Mouse (Mus musculus) heart, embryonic 16.5 days (tissue): ENCODE data around the gene Dclk2. TPM values are rescaled to one million over a fixed set of nuclear protein-coding genes. Genes with fewer than 3 reads are reported as not detected.

Experiments used
- ATAC-seq: fragments of 200-750 bp; cut with Nextera tagmentation; replicated peaks from 2 replicates; pipeline ENCODE4 v1.8.0; 2017; ENCODE audit warnings: moderate number of reproducible peaks; ENCODE audit not compliant: insufficient read depth, low FRiP score; ENCODE audit errors: extremely low read depth
- H3K27ac ChIP-seq: fragments of 300-500 bp; sonication (generic); 2 replicates; pipeline ENCODE4 v1.5.1; 2014; ENCODE audit warnings: mild to moderate bottlenecking, low read length, control low read depth, moderate library complexity
- H3K27me3 ChIP-seq: fragments of 300-500 bp; sonication (generic); 2 replicates; pipeline ENCODE4 v1.6.1; 2014; ENCODE audit warnings: low read length, mixed read lengths; ENCODE audit not compliant: control insufficient read depth, insufficient read depth
- H3K36me3 ChIP-seq: fragments of 300-500 bp; sonication (generic); 2 replicates; pipeline ENCODE4 v1.6.1; 2014; ENCODE audit not compliant: control insufficient read depth, insufficient read depth
- H3K4me1 ChIP-seq: fragments of 300-500 bp; sonication (generic); 2 replicates; pipeline ENCODE4 v1.6.1; 2014; ENCODE audit warnings: low read length, mixed read lengths; ENCODE audit not compliant: control insufficient read depth, insufficient read depth
- H3K4me2 ChIP-seq: fragments of 300-500 bp; sonication (generic); 2 replicates; pipeline ENCODE4 v1.6.1; 2014; ENCODE audit warnings: low read depth, mild to moderate bottlenecking, control low read depth, low read length
- H3K4me3 ChIP-seq: fragments of 300-500 bp; sonication (generic); 2 replicates; pipeline ENCODE4 v1.5.1; 2014; ENCODE audit warnings: mild to moderate bottlenecking, control low read depth, low read length
- H3K9ac ChIP-seq: fragments of 300-500 bp; sonication (generic); 2 replicates; pipeline ENCODE4 v1.6.1; 2014; ENCODE audit warnings: low read length, control low read depth
- H3K9me3 ChIP-seq: fragments of 300-500 bp; sonication (generic); replicated peaks from 2 replicates; pipeline ENCODE4 v1.6.1; 2016; ENCODE audit warnings: low read length; ENCODE audit not compliant: control insufficient read depth
- WGBS: fragments of 180-500 bp; shearing (Covaris S2); extraction: QIAGEN DNeasy Blood & Tissue Kit; methylation state at CpG from one replicate; pipeline ENCODE4 v1.1.7; 2014; 5-methylcytosine and 5-hydroxymethylcytosine counted together
- polyA plus RNA-seq: library from polyadenylated mRNA; unstranded; fragments of >200 nt; fragmentation: Nextera tagmentation; extraction: Ambion mirVana; gene quantifications from 2 replicates; pipeline ENCODE4 v1.2.1, GENCODE M21; 2015

Gene Dclk2
- polyA plus RNA-seq, 1 experiment from 2014 or later, result 4.5 TPM

DNA sequence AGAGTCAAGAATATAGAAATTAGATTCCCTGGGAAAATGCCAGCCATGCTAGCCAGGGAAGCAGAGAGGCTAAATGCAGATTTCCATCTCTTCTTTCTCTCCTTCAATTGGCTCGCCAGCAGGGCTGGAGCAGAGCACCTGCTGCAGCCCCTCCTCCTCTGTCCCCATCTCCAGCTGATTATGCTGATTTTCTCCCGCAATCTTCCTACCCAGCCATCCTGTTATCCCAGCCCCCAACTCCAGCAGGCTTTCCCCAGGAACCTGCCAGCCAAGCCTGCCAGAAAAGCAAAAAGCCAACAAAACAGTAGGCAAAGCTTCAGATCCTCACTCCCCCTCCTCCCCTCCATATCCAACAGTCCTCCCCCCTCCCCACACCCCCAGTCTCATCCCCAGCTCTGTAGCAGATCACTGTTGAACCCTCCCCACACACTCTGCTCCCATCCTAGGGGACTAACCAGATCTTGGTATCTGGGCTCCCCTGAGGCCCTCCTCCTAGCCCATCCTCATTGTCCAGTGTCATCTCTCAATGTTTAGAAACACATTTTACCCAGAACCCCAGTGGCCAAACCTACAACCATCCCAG is 15.7 kb upstream of the Dclk2 start:
- no peak for ATAC-seq
- H3K4me1 ChIP-seq, result no peaks in the 10 kb centered on the region
- H3K27ac ChIP-seq, result no peak overlapping the region
- no peak overlapping the region for H3K4me2 ChIP-seq
- H3K4me3 ChIP-seq, result no peak overlapping the region
- H3K36me3 ChIP-seq, result no peaks in the 10 kb centered on the region
- H3K9ac ChIP-seq, result no peak overlapping the region
- H3K9me3 ChIP-seq, result no peaks in the 10 kb centered on the region
- no peaks in the 10 kb centered on the region for H3K27me3 ChIP-seq
- WGBS, result 20% methylated on average over 2 of the region's 2 CpGs

DNA sequence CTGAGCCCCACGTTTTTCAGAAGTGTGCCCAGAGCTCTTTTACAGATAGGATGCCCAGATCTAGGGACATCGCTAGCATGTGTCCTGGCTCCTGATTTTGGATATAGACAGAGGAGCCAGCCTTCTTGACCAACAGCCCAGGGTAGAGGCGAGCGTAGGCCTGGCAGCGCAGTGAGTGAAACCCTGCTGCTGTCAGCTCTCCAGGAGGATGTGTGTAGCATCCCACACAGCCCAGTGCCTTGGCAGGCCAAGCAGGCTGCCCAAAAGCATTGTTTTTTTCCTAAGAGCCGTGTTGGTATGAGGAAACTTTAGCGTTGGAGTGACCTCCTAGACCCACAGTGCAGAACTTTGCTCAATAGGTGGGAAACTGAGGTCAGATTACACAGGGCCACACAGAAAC is 12.8 kb upstream of the Dclk2 start:
- 76% methylated on average over 7 of the region's 7 CpGs for WGBS
- Histone ChIP-seq H3K36me3 (no peaks in the 10 kb centered on the region), H3K9me3 (no peaks in the 10 kb centered on the region), H3K4me1 (no peaks in the 10 kb centered on the region), H3K27me3 (no peaks in the 10 kb centered on the region), H3K27ac (no peak overlapping the region), H3K4me3 (no peak overlapping the region), H3K9ac (no peak overlapping the region), H3K4me2 (no peak overlapping the region)
- no peak for ATAC-seq

DNA sequence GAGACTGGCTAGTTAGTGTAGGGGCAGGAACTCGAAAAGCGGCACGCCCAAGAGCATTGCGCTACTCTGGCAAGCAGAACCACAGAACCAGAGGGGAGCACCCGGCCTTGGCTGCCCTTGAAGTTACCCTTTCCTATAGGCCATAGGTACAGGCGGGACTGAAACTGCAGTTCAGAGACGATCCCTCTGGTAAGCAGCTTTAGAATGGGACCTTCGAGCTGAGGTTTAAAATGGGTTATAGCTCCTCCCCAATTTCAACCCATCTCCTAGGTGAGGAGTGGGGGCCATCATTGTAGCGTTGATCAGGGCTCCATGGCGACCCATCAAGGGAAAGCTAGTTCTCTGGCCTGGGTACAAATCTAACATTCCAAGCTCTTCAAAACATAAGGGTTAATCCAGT is 3.0 kb upstream of the Dclk2 start:
- Histone ChIP-seq H3K4me3 (no peak overlapping the region), H3K9me3 (no peaks in the 10 kb centered on the region), H3K4me2 (no peak overlapping the region), H3K4me1 (peaks cover 7% of the 10 kb centered on the region), H3K27me3 (peaks cover 4% of the 10 kb centered on the region), H3K9ac (no peak overlapping the region), H3K36me3 (no peaks in the 10 kb centered on the region), H3K27ac (no peak overlapping the region)
- 83% methylated on average over 10 of the region's 10 CpGs for WGBS
- no peak for ATAC-seq

DNA sequence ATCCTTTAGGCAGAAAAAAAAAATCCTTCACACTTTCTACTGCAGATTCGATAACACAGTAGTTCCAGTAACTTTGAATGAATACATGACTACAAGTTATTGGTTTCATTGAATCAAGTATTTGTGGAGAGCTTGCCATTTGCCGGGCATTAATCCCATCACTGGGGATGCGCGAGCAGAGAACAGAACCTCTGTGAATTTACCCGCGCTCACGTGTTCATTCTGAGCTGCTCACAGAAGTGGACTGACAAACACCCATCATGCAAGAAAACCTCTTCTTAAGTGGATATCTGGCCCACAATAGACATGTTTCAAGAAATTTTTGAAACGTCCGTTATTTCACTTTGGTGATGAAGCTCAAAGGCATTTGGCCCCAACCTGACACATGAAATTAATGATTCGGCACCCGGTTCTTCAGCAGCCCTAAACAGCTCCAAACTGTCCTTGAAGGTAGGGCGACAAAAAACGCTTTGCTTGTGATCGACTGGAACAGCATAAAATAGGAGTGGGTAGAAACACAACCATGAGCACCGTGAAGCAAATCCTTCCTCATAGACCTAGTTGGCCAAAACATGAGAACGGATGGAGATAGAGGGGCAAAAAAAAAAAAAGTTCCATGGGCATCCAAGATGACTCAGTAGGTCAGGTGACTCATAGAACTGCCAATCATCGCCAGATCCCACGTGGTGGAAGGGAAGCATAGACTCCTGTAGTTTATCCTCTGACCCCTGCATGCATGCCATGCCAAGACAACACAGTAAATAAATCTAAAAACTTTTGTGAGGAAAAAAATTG is 726 bp upstream of the Dclk2 start:
- Histone ChIP-seq H3K4me1 (peaks cover 7% of the 10 kb centered on the region), H3K27ac (no peak overlapping the region), H3K9me3 (no peaks in the 10 kb centered on the region), H3K4me2 (peak overlapping the region; percentile 97), H3K9ac (no peak overlapping the region), H3K36me3 (no peaks in the 10 kb centered on the region), H3K4me3 (peak overlapping the region; percentile 75), H3K27me3 (peaks cover 4% of the 10 kb centered on the region)
- no peak for ATAC-seq
- 65% methylated on average over 18 of the region's 18 CpGs for WGBS

DNA sequence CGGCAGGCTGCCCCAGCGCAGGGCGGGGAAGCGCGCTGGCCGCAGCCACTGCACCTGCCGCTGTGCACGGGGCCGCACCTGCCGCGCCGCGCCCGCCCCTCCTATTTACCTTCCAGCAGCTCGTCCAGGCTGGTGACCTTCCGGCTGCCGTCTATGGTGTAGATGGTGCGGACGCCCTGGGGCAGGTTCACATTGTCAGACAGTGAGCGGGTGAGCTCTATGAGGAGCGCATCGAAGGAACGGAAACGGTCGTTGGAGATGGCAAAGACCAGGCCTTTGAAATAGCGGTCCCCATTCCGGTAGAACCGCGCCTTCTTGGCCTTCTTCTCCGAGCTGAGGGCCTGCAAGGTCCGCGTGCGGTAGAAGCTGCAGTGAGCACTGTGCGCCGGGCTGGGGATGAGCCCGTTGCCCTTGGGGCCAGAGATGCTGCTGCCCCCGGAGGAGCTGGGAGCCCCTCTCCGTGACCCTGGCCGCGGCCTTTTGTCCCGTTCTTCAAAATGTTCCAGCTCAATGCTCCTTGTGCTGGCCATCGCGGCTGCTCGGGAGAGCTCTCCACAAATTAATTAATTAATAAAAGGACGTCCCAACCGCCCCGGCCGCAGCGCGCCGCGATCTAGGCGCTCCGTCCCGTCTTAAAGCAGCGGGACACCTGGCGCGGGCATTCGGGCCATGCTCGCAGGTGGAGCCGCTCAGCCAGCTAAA is 860 bp downstream of the Dclk2 start:
- Histone ChIP-seq H3K4me3 (peak overlapping the region; percentile 75), H3K27me3 (peaks cover 4% of the 10 kb centered on the region), H3K4me1 (peaks cover 7% of the 10 kb centered on the region), H3K36me3 (no peaks in the 10 kb centered on the region), H3K4me2 (peak overlapping the region; percentile 97), H3K9me3 (no peaks in the 10 kb centered on the region), H3K27ac (no peak overlapping the region), H3K9ac (peak overlapping the region; percentile 75)
- ATAC-seq, result peak; percentile 29
- 1% methylated on average over 61 of the region's 61 CpGs for WGBS

DNA sequence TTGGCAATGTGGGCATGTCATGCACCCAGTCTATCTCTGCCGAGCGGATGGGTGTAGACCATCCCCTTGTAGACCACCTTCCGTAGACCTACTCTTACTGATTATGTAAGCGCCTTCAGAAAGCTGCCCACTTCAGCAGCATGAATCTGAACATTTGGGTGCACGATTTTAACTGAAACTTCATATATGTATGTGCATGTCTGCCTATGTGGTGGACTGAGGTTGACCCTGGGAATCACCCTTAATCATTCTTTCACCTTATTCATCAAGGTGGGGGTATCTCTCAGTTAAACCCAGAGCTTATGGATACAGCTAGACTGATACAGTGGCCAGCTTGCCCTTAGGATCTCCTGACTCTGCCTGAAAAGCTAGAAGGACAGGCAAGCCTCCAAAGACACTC is 3.6 kb downstream of the Dclk2 start:
- H3K27ac ChIP-seq, result no peak overlapping the region
- H3K9ac ChIP-seq, result no peak overlapping the region
- H3K9me3 ChIP-seq, result no peaks in the 10 kb centered on the region
- no peak overlapping the region for H3K4me2 ChIP-seq
- 90% methylated on average over 5 of the region's 5 CpGs for WGBS
- H3K36me3 ChIP-seq, result no peaks in the 10 kb centered on the region
- H3K27me3 ChIP-seq, result peaks cover 4% of the 10 kb centered on the region
- no peak for ATAC-seq
- H3K4me1 ChIP-seq, result peaks cover 7% of the 10 kb centered on the region
- no peak overlapping the region for H3K4me3 ChIP-seq

DNA sequence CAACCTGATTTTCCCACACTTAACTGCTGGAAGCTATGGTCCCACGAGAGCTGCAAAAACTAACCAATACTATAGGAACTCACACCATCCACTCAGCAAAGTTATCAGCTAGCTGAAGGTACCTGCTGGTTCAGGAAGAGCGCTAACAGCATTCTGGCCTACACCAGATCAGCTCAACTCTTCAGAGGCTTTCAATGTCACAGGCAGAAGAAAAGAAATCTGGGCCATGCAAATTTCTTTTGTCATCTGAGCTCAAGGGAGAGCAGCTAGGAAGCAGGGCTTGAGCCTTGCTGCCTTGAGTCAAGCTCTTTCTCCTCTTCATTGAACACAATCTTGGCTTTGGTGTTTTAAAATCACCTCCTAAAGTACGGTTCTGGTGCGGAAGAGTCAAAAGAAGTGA is 4.0 kb downstream of the Dclk2 start:
- Histone ChIP-seq H3K4me1 (peaks cover 7% of the 10 kb centered on the region), H3K4me2 (no peak overlapping the region), H3K9me3 (no peaks in the 10 kb centered on the region), H3K27ac (no peak overlapping the region), H3K27me3 (peaks cover 4% of the 10 kb centered on the region), H3K36me3 (no peaks in the 10 kb centered on the region), H3K9ac (no peak overlapping the region), H3K4me3 (no peak overlapping the region)
- ATAC-seq, result no peak
- WGBS, result 85% methylated on average over 4 of the region's 4 CpGs

DNA sequence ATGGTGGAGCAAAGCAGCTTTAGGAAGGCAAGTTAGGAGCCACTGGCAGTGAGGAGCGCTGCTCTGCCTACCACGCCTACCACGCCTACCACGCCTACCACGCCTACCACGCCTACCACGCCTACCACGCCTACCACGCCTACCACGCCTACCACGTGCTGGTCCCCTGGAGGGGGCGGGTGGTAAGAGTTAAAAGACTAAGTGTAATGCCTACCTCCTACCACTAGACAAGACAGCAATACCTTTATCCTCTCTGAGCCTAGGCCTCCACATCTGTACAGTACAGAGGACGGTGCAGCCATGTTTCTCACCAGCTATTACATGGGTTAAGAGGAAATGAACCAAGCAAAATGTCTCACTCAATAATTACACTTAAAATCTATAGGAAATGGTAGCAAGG is 5.4 kb downstream of the Dclk2 start:
- Histone ChIP-seq H3K36me3 (no peaks in the 10 kb centered on the region), H3K4me2 (no peak overlapping the region), H3K9ac (no peak overlapping the region), H3K9me3 (no peaks in the 10 kb centered on the region), H3K4me3 (no peak overlapping the region), H3K27me3 (peaks cover 4% of the 10 kb centered on the region), H3K4me1 (peaks cover 4% of the 10 kb centered on the region; the same call in 1 of the 2 replicates), H3K27ac (no peak overlapping the region)
- no peak for ATAC-seq
- WGBS, result 53% methylated on average over 13 of the region's 13 CpGs

DNA sequence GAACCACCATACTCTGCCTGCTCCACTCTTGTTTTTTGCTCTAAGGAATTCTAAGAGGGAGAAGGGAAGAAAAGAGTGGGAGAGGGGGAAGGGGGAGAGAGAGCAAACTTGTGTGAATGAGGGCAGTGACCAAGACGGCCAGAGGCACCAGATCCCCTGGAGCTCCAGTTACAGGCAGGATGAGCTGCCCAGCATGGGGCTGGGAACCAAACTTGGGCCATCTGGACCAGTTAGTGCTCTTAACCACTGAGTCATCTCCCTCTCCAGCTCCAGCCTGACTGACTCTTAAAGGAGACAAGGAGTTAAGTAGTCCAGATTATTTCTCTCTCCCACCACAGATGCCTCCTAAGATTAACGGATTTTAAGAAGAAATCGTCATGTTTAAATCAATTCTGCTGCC is 6.3 kb downstream of the Dclk2 start:
- Histone ChIP-seq H3K9me3 (no peaks in the 10 kb centered on the region), H3K4me1 (no peaks in the 10 kb centered on the region; the same call in 1 of the 2 replicates), H3K36me3 (no peaks in the 10 kb centered on the region), H3K27ac (no peak overlapping the region), H3K27me3 (no peaks in the 10 kb centered on the region), H3K9ac (no peak overlapping the region), H3K4me3 (no peak overlapping the region), H3K4me2 (no peak overlapping the region)
- WGBS, result 71% methylated on average over 3 of the region's 3 CpGs
- ATAC-seq, result no peak
